Mouse (Mus musculus) liver, embryonic 11.5 days (tissue): ENCODE data around the gene Pkn3. TPM values are rescaled to one million over a fixed set of nuclear protein-coding genes. Genes with fewer than 3 reads are reported as not detected.

Source experiments
- ATAC-seq: fragments of 200-750 bp; cut with Nextera tagmentation; replicated peaks from 2 replicates; pipeline ENCODE4 v1.8.0; 2017; ENCODE audit warnings: moderate number of reproducible peaks, mild to moderate bottlenecking, moderate TSS enrichment, moderate library complexity; ENCODE audit not compliant: low FRiP score
- DNase-seq: peaks from one replicate; pipeline ENCODE4 v3.0.0-alpha.2; 2017; ENCODE audit warnings: low spot score
- H3K27ac ChIP-seq: fragments of 300-500 bp; sonication (generic); 2 replicates; pipeline ENCODE4 v1.5.1; 2014; ENCODE audit warnings: mild to moderate bottlenecking, low read depth, low read length, control low read depth
- H3K27me3 ChIP-seq: fragments of 300-500 bp; sonication (generic); replicated peaks from 2 replicates; pipeline ENCODE4 v1.6.1; 2014; ENCODE audit warnings: low read length, mixed read lengths; ENCODE audit not compliant: control insufficient read depth, insufficient read depth
- H3K36me3 ChIP-seq: fragments of 300-500 bp; sonication (generic); 2 replicates; pipeline ENCODE4 v1.6.1; 2014; ENCODE audit warnings: mild to moderate bottlenecking, low read length, moderate library complexity, mixed read lengths; ENCODE audit not compliant: control insufficient read depth, insufficient read depth
- H3K4me1 ChIP-seq: fragments of 300-500 bp; sonication (generic); replicated peaks from 2 replicates; pipeline ENCODE4 v1.6.1; 2014; ENCODE audit warnings: low read length, mixed read lengths; ENCODE audit not compliant: control insufficient read depth, insufficient read depth
- H3K4me2 ChIP-seq: fragments of 300-500 bp; sonication (generic); 2 replicates; pipeline ENCODE4 v1.6.1; 2014; ENCODE audit warnings: mild to moderate bottlenecking, control low read depth, moderate library complexity
- H3K4me3 ChIP-seq: fragments of 300-500 bp; sonication (generic); 2 replicates; pipeline ENCODE4 v1.5.1; 2014; ENCODE audit warnings: low read depth, low read length, control low read depth
- H3K9ac ChIP-seq: fragments of 300-500 bp; sonication (generic); 2 replicates; pipeline ENCODE4 v1.6.1; 2014; ENCODE audit warnings: low read depth, low read length, control low read depth
- H3K9me3 ChIP-seq: fragments of 300-500 bp; sonication (generic); 2 replicates; pipeline ENCODE4 v1.6.1; 2016; ENCODE audit warnings: low read length, inconsistent platforms, mixed read lengths; ENCODE audit not compliant: control insufficient read depth
- WGBS: fragments of 180-500 bp; shearing (Covaris S2); extraction: QIAGEN DNeasy Blood & Tissue Kit; methylation state at CpG from one replicate; pipeline ENCODE4 v1.1.7; 2014; 5-methylcytosine and 5-hydroxymethylcytosine counted together
- polyA plus RNA-seq: library from polyadenylated mRNA; unstranded; fragments of >200 nt; fragmentation: Nextera tagmentation; extraction: Ambion mirVana; gene quantifications from 2 replicates; pipeline ENCODE4 v1.2.1, GENCODE M21; 2014

Gene Pkn3
- polyA plus RNA-seq, 1 experiment from 2014 or later = 10.2 TPM

- DNase-seq (no peak), ATAC-seq (no peak)
- Histone ChIP-seq H3K27ac (no peak overlapping the region), H3K4me1 (peaks cover 17% of the 10 kb centered on the region), H3K36me3 (no peaks in the 10 kb centered on the region), H3K9me3 (no peaks in the 10 kb centered on the region), H3K4me3 (no peak overlapping the region), H3K9ac (no peak overlapping the region), H3K27me3 (no peaks in the 10 kb centered on the region), H3K4me2 (no peak overlapping the region)
- WGBS = 67% methylated on average over 5 of the region's 5 CpGs
Measured at GRCm38 (mm10) chr2:30058418-30058817, 19.1 kb upstream of the Pkn3 start.

GRCm38 (mm10) chr2:30061215-30062166 lies 16.0 kb upstream of the Pkn3 start:
- Histone ChIP-seq H3K27me3 (no peaks in the 10 kb centered on the region), H3K4me2 (peak overlapping the region; percentile 98), H3K9ac (peak overlapping the region; percentile 94), H3K4me3 (peak overlapping the region; percentile 79), H3K36me3 (no peaks in the 10 kb centered on the region), H3K4me1 (peaks cover 33% of the 10 kb centered on the region), H3K9me3 (no peaks in the 10 kb centered on the region), H3K27ac (peak overlapping the region; percentile 95)
- DNase-seq = peak; percentile 87
- ATAC-seq = peak; percentile 9; the same call in 1 of the 2 replicates
- 6% methylated on average over 37 of the region's 37 CpGs for WGBS

GRCm38 (mm10) chr2:30062249-30063093 lies 15.0 kb upstream of the Pkn3 start:
- peak; percentile 89 for DNase-seq
- no peaks in the 10 kb centered on the region for H3K36me3 ChIP-seq
- peaks cover 28% of the 10 kb centered on the region for H3K4me1 ChIP-seq
- H3K27ac ChIP-seq = peak overlapping the region; percentile 95
- ATAC-seq = peak; percentile 33; the same call in 1 of the 2 replicates
- H3K4me2 ChIP-seq = peak overlapping the region; percentile 98
- peak overlapping the region; percentile 94 for H3K9ac ChIP-seq
- peak overlapping the region; percentile 79 for H3K4me3 ChIP-seq
- no peaks in the 10 kb centered on the region for H3K9me3 ChIP-seq
- no peaks in the 10 kb centered on the region for H3K27me3 ChIP-seq
- 0% methylated on average over 40 of the region's 40 CpGs for WGBS

GRCm38 (mm10) chr2:30063235-30063634 lies 14.2 kb upstream of the Pkn3 start:
- DNase-seq (no peak), ATAC-seq (no peak)
- WGBS = 3% methylated on average over 8 of the region's 8 CpGs
- H3K4me1 ChIP-seq = peaks cover 29% of the 10 kb centered on the region
- H3K27me3 ChIP-seq = no peaks in the 10 kb centered on the region
- H3K9me3 ChIP-seq = no peaks in the 10 kb centered on the region
- peaks cover 5% of the 10 kb centered on the region; the same call in 1 of the 2 replicates for H3K36me3 ChIP-seq
- H3K27ac ChIP-seq = peak overlapping the region; percentile 95
- peak overlapping the region; percentile 94 for H3K9ac ChIP-seq
- H3K4me3 ChIP-seq = peak overlapping the region; percentile 79
- H3K4me2 ChIP-seq = peak overlapping the region; percentile 98

- Histone ChIP-seq H3K36me3 (peaks cover 10% of the 10 kb centered on the region; the same call in 1 of the 2 replicates), H3K4me1 (peaks cover 33% of the 10 kb centered on the region), H3K27me3 (no peaks in the 10 kb centered on the region), H3K4me3 (peak overlapping the region; percentile 79), H3K9ac (peak overlapping the region; percentile 94), H3K9me3 (no peaks in the 10 kb centered on the region), H3K4me2 (peak overlapping the region; percentile 98), H3K27ac (peak overlapping the region; percentile 95)
- DNase-seq = no peak
- no peak for ATAC-seq
- 7% methylated on average over 3 of the region's 3 CpGs for WGBS
Measured at GRCm38 (mm10) chr2:30063791-30064190, 13.7 kb upstream of the Pkn3 start.

GRCm38 (mm10) chr2:30064298-30064697 lies 13.2 kb upstream of the Pkn3 start:
- H3K9ac ChIP-seq = peak overlapping the region; percentile 94
- H3K4me3 ChIP-seq = peak overlapping the region; percentile 79
- H3K9me3 ChIP-seq = no peaks in the 10 kb centered on the region
- DNase-seq (no peak), ATAC-seq (no peak)
- peak overlapping the region; percentile 98 for H3K4me2 ChIP-seq
- H3K27me3 ChIP-seq = no peaks in the 10 kb centered on the region
- H3K4me1 ChIP-seq = peaks cover 33% of the 10 kb centered on the region
- peaks cover 10% of the 10 kb centered on the region; the same call in 1 of the 2 replicates for H3K36me3 ChIP-seq
- WGBS = 10% methylated on average over 3 of the region's 3 CpGs
- H3K27ac ChIP-seq = peak overlapping the region; percentile 95

- ATAC-seq = peak; percentile 92
- Histone ChIP-seq H3K27ac (peak overlapping the region; percentile 99), H3K36me3 (peaks cover 21% of the 10 kb centered on the region), H3K4me3 (peak overlapping the region; percentile 100), H3K9ac (peak overlapping the region; percentile 99), H3K9me3 (no peaks in the 10 kb centered on the region), H3K27me3 (no peaks in the 10 kb centered on the region), H3K4me1 (peaks cover 29% of the 10 kb centered on the region), H3K4me2 (peak overlapping the region; percentile 98)
- peak; percentile 96 for DNase-seq
- under 1% methylated on average over 70 of the region's 101 CpGs for WGBS
Measured at GRCm38 (mm10) chr2:30066046-30066901, 11.2 kb upstream of the Pkn3 start.
